Mouse (Mus musculus) E14TG2a.4 (cell line): ENCODE measurements around the gene Gcnt2.
"Not testable (repeated sequence)": the region's sequence is repeated elsewhere in the genome, so short reads cannot be mapped to it uniquely, and the experiment has no call there.

Source experiments
- H3K27me3 ChIP-seq: 2 replicates; pipeline ENCODE4 v1.6.1; 2014; ENCODE audit warnings: low read length, control low read depth; ENCODE audit not compliant: insufficient read depth
- H3K36me3 ChIP-seq: 2 replicates; pipeline ENCODE4 v1.6.1; 2014; ENCODE audit warnings: low read length, control low read depth; ENCODE audit not compliant: insufficient read depth
- H3K4me1 ChIP-seq: replicated peaks from 2 replicates; pipeline ENCODE4 v1.6.1; 2014; ENCODE audit warnings: low read depth, low read length, control low read depth
- H3K4me3 ChIP-seq: replicated peaks from 2 replicates; pipeline ENCODE4 v1.5.1; 2014; ENCODE audit warnings: mild to moderate bottlenecking, low read length
- H3K9me3 ChIP-seq: 2 replicates; pipeline ENCODE4 v1.6.1; 2014; ENCODE audit warnings: low read length, control low read depth
- CTCF ChIP-seq: conservative IDR thresholded peaks from 2 replicates; pipeline ENCODE4 v1.5.1; 2014; ENCODE audit warnings: low read length
- NANOG ChIP-seq: IDR thresholded peaks from 2 replicates; pipeline ENCODE4 v1.6.1; 2014; ENCODE audit warnings: borderline replicate concordance, low read length, mixed read lengths
- POU5F1 ChIP-seq: IDR thresholded peaks from 2 replicates; pipeline ENCODE4 v1.6.1; 2014; ENCODE audit warnings: low read length, borderline replicate concordance

Gene Gcnt2

GRCm38 (mm10) chr13:40892043-40892442 is 32.5 kb downstream of the Gcnt2 start:
- Histone ChIP-seq H3K36me3 (peaks cover 64% of the 10 kb centered on the region), H3K27me3 (no peaks in the 10 kb centered on the region), H3K4me3 (peak overlapping the region; percentile 57), H3K4me1 (peaks cover 95% of the 10 kb centered on the region), H3K9me3 (no peaks in the 10 kb centered on the region)
- TF ChIP-seq NANOG (no peak), POU5F1 (no peak), CTCF (no peak)

- no peaks in the 10 kb centered on the region for H3K27me3 ChIP-seq
- H3K9me3 ChIP-seq, result no peaks in the 10 kb centered on the region
- TF ChIP-seq CTCF, result no peak
- no peak for TF ChIP-seq POU5F1
- TF ChIP-seq NANOG, result no peak
- H3K36me3 ChIP-seq, result peaks cover 64% of the 10 kb centered on the region
- H3K4me1 ChIP-seq, result peaks cover 96% of the 10 kb centered on the region
- peak overlapping the region; percentile 57 for H3K4me3 ChIP-seq
Measured at GRCm38 (mm10) chr13:40892547-40892946, 33.0 kb downstream of the Gcnt2 start.

GRCm38 (mm10) chr13:40893573-40893972 is 34.0 kb downstream of the Gcnt2 start:
- H3K36me3 ChIP-seq, result peaks cover 63% of the 10 kb centered on the region
- H3K4me1 ChIP-seq, result peaks cover 95% of the 10 kb centered on the region
- H3K9me3 ChIP-seq, result no peaks in the 10 kb centered on the region
- H3K27me3 ChIP-seq, result no peaks in the 10 kb centered on the region
- TF ChIP-seq POU5F1 (no peak), CTCF (no peak), NANOG (no peak)
- peak overlapping the region; percentile 57 for H3K4me3 ChIP-seq

GRCm38 (mm10) chr13:40898049-40898690 is 38.6 kb downstream of the Gcnt2 start:
- not testable (repeated sequence) for H3K9me3 ChIP-seq, H3K27me3 ChIP-seq
- H3K4me1 ChIP-seq, result peaks cover 96% of the 10 kb centered on the region
- H3K36me3 ChIP-seq, result peaks cover 67% of the 10 kb centered on the region
- peak overlapping the region; percentile 62 for H3K4me3 ChIP-seq

- Histone ChIP-seq H3K9me3 (no peaks in the 10 kb centered on the region), H3K36me3 (peaks cover 67% of the 10 kb centered on the region), H3K4me1 (peaks cover 94% of the 10 kb centered on the region), H3K27me3 (no peaks in the 10 kb centered on the region), H3K4me3 (peak overlapping the region; percentile 62)
- TF ChIP-seq POU5F1, result no peak
- TF ChIP-seq CTCF, result no peak
- TF ChIP-seq NANOG, result no peak
Measured at GRCm38 (mm10) chr13:40898698-40899097, 39.1 kb downstream of the Gcnt2 start.

GRCm38 (mm10) chr13:40899349-40899993 is 39.9 kb downstream of the Gcnt2 start:
- Histone ChIP-seq H3K27me3 (no peaks in the 10 kb centered on the region), H3K4me1 (peaks cover 94% of the 10 kb centered on the region), H3K36me3 (peaks cover 63% of the 10 kb centered on the region), H3K4me3 (no peak overlapping the region), H3K9me3 (no peaks in the 10 kb centered on the region)
- TF ChIP-seq CTCF, result no peak
- TF ChIP-seq POU5F1, result no peak
- no peak for TF ChIP-seq NANOG

- Histone ChIP-seq H3K36me3 (peaks cover 64% of the 10 kb centered on the region), H3K4me3 (no peak overlapping the region), H3K27me3 (no peaks in the 10 kb centered on the region), H3K4me1 (peaks cover 94% of the 10 kb centered on the region), H3K9me3 (no peaks in the 10 kb centered on the region)
- no peak for TF ChIP-seq NANOG
- TF ChIP-seq CTCF, result no peak
- TF ChIP-seq POU5F1, result no peak
Measured at GRCm38 (mm10) chr13:40899994-40900970, 40.7 kb downstream of the Gcnt2 start.

- no peak for TF ChIP-seq CTCF
- no peak for TF ChIP-seq NANOG
- no peak for TF ChIP-seq POU5F1
Measured at GRCm38 (mm10) chr13:40901263-40901662, 41.7 kb downstream of the Gcnt2 start.

More at GRCm38 (mm10) chr13:40901263-40901662, 41.7 kb downstream of the Gcnt2 start:
- H3K4me3 ChIP-seq, result no peak overlapping the region
- H3K9me3 ChIP-seq, result no peaks in the 10 kb centered on the region
- H3K4me1 ChIP-seq, result peaks cover 94% of the 10 kb centered on the region
- no peaks in the 10 kb centered on the region for H3K27me3 ChIP-seq
- H3K36me3 ChIP-seq, result peaks cover 65% of the 10 kb centered on the region
